8 mouse cellular contexts compared by ENCODE assay signal in genomic region chr17:83352456-83352855, GRCm38 (mm10). TPM values are rescaled to one million over a fixed set of nuclear protein-coding genes. Genes with fewer than 3 reads are reported as not detected.
DNase-seq lines count a peak whose midpoint lies in the region; ATAC-seq and TF ChIP-seq lines count a peak whose summit lies in the region.

No protein-coding gene starts in this region.

- H3K9ac ChIP-seq in kidney, embryonic 15.5 days = 0 out of 2 replicates have a peak overlapping the region, but pooled peaks have one; percentile 11
- no peak overlapping the region for H3K9ac ChIP-seq in hindbrain, embryonic 16.5 days (ENCODE audit: low read depth, low read length)
- no peak overlapping the region for H3K9ac ChIP-seq in midbrain, embryonic 14.5 days (replicated peaks; ENCODE audit: low read length)

- peak overlapping the region; percentile 88 for H3K4me3 ChIP-seq in kidney, embryonic 15.5 days (replicated peaks)
- peak overlapping the region; percentile 92; the same call in 1 of the 2 replicates for H3K4me3 ChIP-seq in hindbrain, embryonic 16.5 days (ENCODE audit: low read length)
- peak overlapping the region; percentile 75 for H3K4me3 ChIP-seq in midbrain, embryonic 14.5 days (replicated peaks; ENCODE audit: low read depth, low read length)
- H3K4me3 ChIP-seq in cerebellum, adult 2 months (replicated peaks; ENCODE audit: insufficient read depth, low read depth, low read length) = no peak overlapping the region

- no peak for DNase-seq in kidney, postnatal 25 days
- peak; percentile 23 for DNase-seq in embryo, embryonic 9.5 days (ENCODE audit: extremely low spot score)
- no peak for DNase-seq in midbrain, embryonic 14.5 days
- DNase-seq in cerebellum, adult 2 months = no peak
- no peak for DNase-seq in left cerebral cortex, postnatal 25 days (ENCODE audit: low spot score in 2 of 2)

- H3K27ac ChIP-seq in kidney, embryonic 15.5 days = no peak overlapping the region
- no peak overlapping the region for H3K27ac ChIP-seq in hindbrain, embryonic 16.5 days (ENCODE audit: low read depth, low read length)
- H3K27ac ChIP-seq in midbrain, embryonic 14.5 days (replicated peaks; ENCODE audit: low read depth, low read length) = no peak overlapping the region
- H3K27ac ChIP-seq in cerebellum, adult 2 months (ENCODE audit: insufficient read depth, low read length) = no peak overlapping the region

- WGBS in kidney, embryonic 15.5 days = 6% methylated on average over 2 of the region's 2 CpGs
- 6% methylated on average over 2 of the region's 2 CpGs for WGBS in hindbrain, embryonic 16.5 days
- 6% methylated on average over 2 of the region's 2 CpGs for WGBS in midbrain, embryonic 14.5 days
- WGBS in cerebellum, adult 2 months = 66% methylated on average over 2 of the region's 2 CpGs

- no peak for ATAC-seq in kidney, embryonic 15.5 days (replicated peaks; ENCODE audit: low FRiP score)
- no peak for ATAC-seq in hindbrain, embryonic 16.5 days
- no peak for ATAC-seq in midbrain, embryonic 14.5 days (ENCODE audit: low FRiP score, low TSS enrichment)
- no peak for ATAC-seq in megakaryocyte-erythroid progenitor cell, adult 5-6 weeks (replicated peaks; ENCODE audit: low FRiP score, low TSS enrichment, poor library complexity, severe bottlenecking)

- H3K27me3 ChIP-seq in kidney, embryonic 15.5 days = no peaks in the 10 kb centered on the region
- H3K27me3 ChIP-seq in hindbrain, embryonic 16.5 days (replicated peaks; ENCODE audit: control insufficient read depth, insufficient read depth, low read length) = no peaks in the 10 kb centered on the region
- no peaks in the 10 kb centered on the region for H3K27me3 ChIP-seq in midbrain, embryonic 14.5 days (ENCODE audit: control insufficient read depth, insufficient read depth, low read length)
- no peaks in the 10 kb centered on the region for H3K27me3 ChIP-seq in cerebellum, adult 2 months (ENCODE audit: control insufficient read depth, insufficient read depth, low read length)

- no peak for TF ChIP-seq CTCF in cerebellum, adult 2 months (IDR thresholded peaks at IDR 0.05; ENCODE audit: borderline replicate concordance, insufficient read depth, low read depth, low read length)

- H3K9me3 ChIP-seq in kidney, embryonic 15.5 days (replicated peaks) = no peaks in the 10 kb centered on the region
- H3K9me3 ChIP-seq in hindbrain, embryonic 16.5 days (ENCODE audit: control insufficient read depth, low read length) = no peaks in the 10 kb centered on the region
- no peaks in the 10 kb centered on the region for H3K9me3 ChIP-seq in midbrain, embryonic 14.5 days (ENCODE audit: control insufficient read depth, low read length)

- intact Hi-C loops in left cerebral cortex, postnatal 25 days (cut with DNase I) = loop anchor here (5.0 kb wide), 1 partner anchor 160 kb away; no protein-coding TSS in a partner anchor

- peak overlapping the region; percentile 75 for H3K4me2 ChIP-seq in kidney, embryonic 15.5 days
- H3K4me2 ChIP-seq in hindbrain, embryonic 16.5 days (ENCODE audit: low read length) = peak overlapping the region; percentile 80
- peak overlapping the region; percentile 70 for H3K4me2 ChIP-seq in midbrain, embryonic 14.5 days (ENCODE audit: low read length)

- peaks cover 19% of the 10 kb centered on the region for H3K4me1 ChIP-seq in kidney, embryonic 15.5 days
- H3K4me1 ChIP-seq in hindbrain, embryonic 16.5 days (ENCODE audit: control insufficient read depth, insufficient read depth, low read depth, low read length) = peaks cover 20% of the 10 kb centered on the region
- peaks cover 21% of the 10 kb centered on the region for H3K4me1 ChIP-seq in midbrain, embryonic 14.5 days (ENCODE audit: control insufficient read depth, insufficient read depth, low read length)
- peaks cover 5% of the 10 kb centered on the region; the same call in 1 of the 2 replicates for H3K4me1 ChIP-seq in cerebellum, adult 2 months (ENCODE audit: control insufficient read depth, insufficient read depth, low read length)

- no peaks in the 10 kb centered on the region for H3K36me3 ChIP-seq in kidney, embryonic 15.5 days
- no peaks in the 10 kb centered on the region for H3K36me3 ChIP-seq in hindbrain, embryonic 16.5 days (ENCODE audit: control insufficient read depth, insufficient read depth, low read length)
- H3K36me3 ChIP-seq in midbrain, embryonic 14.5 days (ENCODE audit: control insufficient read depth, insufficient read depth, low read length) = no peaks in the 10 kb centered on the region

- TF ChIP-seq POLR2A in cerebellum, adult 2 months (IDR thresholded peaks at IDR 0.05; ENCODE audit: borderline replicate concordance, insufficient read depth, low read length) = no peak

RNA-seq across cellular contexts. Expression of gene Eml4, which starts 1.7 kb away (rescaled TPM):
- polyA plus RNA-seq in kidney, embryonic 15.5 days (2015; fragmentation: Nextera tagmentation; extraction: Ambion mirVana) = 35.6 and 37.3 TPM in 2 replicates
- polyA plus RNA-seq in hindbrain, embryonic 16.5 days (2015; fragmentation: Nextera tagmentation; extraction: Ambion mirVana) = 22.7 and 28.0 TPM in 2 replicates
- 24.9 and 38.9 TPM in 2 replicates for polyA plus RNA-seq in midbrain, embryonic 14.5 days (2014; fragmentation: Nextera tagmentation; extraction: Ambion mirVana)
- 7.1 and 10.3 TPM in 2 replicates for total RNA-seq in megakaryocyte-erythroid progenitor cell, adult 5-6 weeks (2014; fragmentation: Nextera tagmentation)
- total RNA-seq in megakaryocyte-erythroid progenitor cell, adult 5-6 weeks (2017) = 22.6 and 26.0 TPM in 2 replicates
- 16.7 and 17.3 TPM in 2 replicates for polyA plus RNA-seq in cerebellum, adult 2 months (2012; rRNA removed)
- total RNA-seq in left cerebral cortex, postnatal 25 days (2021) = 10 to 100 TPM; 24.1 to 25.1 TPM
